Mouse (Mus musculus): Measurements from ENCODE around the gene Pmpca.

The Pmpca gene

DNA sequence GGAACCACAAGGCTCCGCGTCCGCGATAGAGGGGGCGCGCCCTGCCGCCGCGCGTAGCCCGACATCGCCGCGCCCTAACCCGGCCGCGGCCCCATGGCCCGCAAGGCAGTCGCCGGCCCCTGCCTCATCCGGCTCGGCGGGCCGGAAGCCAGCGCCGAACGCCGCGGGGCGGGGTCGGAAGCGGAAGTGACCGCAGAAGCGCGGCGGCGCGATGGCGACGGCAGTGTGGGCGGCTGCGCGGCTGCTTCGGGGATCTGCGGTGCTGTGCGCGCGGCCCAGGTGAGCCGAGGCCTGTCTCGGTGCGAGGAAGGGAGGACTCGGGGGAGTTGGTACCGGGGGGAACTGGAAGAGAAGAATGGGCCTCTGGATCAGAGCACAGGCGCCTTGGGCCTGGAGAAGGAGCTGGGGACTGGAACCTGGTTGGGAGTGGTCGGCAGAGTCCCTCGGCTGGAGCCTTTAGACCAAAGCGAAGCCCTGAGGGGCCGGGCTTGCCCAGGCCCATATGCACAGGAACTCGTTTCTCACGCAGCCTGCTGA, at the start of gene Pmpca, which contains the start of gene Entr1:
Pmpca (plus strand) TSS at position 186 of the 537 bp plus-strand sequence.
Entr1 (minus strand) TSS at position 163 of the 537 bp plus-strand sequence.
- peak; percentile 49 for DNase-seq (ENCODE audit: low read depth, low spot score)

DNA sequence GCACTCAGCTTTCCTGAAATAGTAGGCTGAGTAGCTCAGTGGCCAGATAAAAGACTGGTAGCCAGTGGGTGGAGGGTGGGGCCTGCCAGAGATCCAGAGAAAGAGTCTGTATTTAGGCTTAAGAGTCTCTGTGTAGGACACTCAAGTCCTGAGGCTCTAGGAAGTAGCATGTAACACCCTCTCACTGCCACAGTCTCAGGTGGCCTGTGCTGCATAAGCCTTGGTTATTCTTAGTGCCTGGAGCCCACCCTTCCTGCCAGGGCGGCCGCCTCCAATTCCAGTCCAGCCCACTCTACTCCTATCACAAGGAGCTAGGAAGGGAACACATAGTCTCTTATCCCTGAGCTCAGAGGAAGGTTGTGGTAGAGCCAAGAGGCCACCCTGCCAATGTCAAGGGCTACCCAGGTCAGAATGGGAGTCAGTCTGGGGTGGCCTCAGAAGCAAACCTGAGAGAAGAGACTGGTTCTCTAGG, 47.6 kb upstream of the Pmpca start:
- no peak for DNase-seq (ENCODE audit: low read depth, low spot score)

DNA sequence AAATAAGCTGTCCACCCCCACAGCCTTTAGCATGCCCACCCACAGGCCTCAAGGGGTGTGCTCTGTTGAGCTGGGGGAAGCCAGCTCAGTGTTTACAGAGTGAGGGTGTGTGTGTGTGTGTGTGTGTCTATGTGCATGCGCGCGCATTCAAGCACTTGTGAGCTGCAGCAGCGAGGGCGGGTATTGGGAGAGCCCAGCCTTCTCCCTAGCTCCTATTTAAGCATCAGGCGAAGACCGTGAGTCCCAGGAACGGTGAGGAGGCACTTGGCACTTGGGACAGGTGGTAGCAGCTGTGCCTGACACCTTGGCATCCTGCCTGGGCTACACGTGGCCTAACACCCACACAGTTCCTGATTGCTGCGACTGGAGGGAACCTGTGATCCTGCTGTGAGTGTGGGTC, 47.1 kb upstream of the Pmpca start:
- DNase-seq (ENCODE audit: low read depth, low spot score) = no peak

DNA sequence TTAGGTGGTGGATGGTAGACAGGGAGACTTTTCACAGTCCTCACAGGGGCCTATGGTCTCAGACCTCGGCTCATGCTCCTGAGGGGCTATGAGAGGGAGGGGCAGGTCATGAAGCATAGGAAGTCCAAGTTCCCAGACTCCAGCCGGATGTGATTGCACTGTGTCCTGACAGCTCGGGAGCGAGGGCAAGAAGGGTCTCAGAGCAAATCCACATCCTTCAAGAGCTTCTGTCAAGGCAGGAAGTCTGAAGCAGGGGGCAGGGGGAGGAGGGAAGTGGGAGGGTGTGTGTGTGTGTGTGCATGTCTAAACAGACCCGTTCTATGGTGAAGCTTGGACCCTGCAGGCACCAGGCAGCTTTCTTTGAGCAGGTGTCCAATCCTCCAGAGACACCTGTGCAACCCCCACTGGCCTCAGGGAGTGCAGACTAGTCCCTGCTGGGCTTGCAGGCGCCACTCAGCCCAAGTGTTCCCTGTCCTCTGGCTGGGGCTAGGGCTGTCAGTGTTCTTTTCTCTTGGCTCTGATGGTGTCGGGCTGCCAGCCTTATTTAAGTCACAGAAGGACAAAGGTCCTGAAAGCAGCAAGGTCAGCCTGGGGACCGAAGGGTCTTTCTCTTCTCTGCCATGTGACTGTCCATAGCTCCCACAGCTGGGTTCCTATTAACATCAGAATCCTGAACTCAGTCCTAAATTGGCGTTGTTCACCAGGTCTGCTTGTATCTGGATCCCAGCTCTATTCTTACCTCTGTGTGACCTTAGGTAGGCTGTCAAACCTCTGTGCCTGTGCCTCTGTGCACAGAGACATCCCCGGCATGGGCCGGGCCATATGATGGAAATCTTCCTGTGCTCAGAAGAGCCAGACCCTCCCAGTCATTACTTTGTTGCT, 46.3 kb upstream of the Pmpca start:
- DNase-seq (ENCODE audit: low read depth, low spot score) = no peak

DNA sequence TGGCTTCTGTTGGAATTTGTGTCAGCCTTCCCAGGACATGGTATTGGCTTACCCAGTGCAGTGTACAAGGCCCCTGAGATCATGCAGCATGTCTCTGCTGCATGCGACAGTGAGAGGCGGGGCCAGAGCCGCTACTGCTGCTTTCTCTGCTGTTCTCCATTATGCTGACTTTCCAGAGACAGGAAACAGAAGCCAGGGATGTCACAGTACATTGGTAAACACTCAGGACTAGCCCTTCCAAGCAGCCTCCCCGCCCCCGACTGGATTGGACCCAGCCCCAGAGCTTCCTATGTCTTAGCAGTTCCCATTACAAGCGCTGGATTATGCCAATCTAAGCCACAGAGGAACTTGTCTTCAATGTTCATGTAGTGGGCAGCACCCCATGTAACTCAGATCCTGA, 40.9 kb upstream of the Pmpca start:
- DNase-seq (ENCODE audit: low read depth, low spot score) = no peak

DNA sequence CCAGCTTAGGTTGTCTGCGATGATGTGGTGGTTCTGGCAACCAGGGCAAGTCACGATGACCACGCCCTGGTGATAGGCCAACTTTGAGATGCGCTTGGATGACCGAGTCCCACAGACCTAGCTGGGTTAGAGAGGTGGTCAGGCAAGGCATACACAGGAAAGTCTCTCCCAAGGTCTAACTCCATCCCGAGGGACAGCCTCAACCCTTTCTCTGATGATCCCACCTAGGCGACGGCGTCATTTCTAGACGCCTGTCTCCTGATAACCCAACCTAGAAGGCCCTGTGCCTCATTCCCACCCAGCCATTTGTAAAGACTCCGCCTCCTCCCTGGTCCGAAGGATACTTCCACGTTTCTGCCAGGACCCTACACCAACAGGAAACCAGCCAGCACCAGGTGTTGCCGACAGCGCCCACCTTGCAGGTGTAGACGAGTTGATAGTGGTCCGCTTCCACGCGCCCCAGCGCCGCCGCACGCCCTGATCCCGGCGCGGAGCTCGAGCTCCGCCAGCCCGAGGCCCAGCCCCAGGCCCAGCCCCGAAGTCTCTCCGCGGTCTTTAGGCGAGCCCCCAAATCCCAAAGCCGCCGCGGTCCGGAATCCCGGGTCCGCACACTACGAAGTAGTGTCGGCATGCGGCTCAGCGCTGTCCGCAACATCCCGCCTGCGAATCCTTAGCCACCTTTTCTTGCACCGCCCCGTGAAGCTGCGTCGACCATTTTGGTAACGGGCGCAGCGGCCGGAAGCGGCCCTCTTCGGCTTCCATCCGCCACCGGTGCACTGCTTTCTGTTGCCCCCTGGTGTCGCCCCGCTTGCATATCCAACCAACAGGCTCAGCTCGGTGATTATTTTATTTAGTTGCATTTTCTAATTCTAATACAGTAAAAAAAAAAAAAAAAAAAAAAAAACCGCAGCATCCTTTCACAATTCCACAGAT, 37.5 kb upstream of the Pmpca start, which contains the start of gene Dnlz:
Dnlz (minus strand) TSS at position 753 of the 933 bp plus-strand sequence.
- DNase-seq (ENCODE audit: low read depth, low spot score) = peak; percentile 77

DNA sequence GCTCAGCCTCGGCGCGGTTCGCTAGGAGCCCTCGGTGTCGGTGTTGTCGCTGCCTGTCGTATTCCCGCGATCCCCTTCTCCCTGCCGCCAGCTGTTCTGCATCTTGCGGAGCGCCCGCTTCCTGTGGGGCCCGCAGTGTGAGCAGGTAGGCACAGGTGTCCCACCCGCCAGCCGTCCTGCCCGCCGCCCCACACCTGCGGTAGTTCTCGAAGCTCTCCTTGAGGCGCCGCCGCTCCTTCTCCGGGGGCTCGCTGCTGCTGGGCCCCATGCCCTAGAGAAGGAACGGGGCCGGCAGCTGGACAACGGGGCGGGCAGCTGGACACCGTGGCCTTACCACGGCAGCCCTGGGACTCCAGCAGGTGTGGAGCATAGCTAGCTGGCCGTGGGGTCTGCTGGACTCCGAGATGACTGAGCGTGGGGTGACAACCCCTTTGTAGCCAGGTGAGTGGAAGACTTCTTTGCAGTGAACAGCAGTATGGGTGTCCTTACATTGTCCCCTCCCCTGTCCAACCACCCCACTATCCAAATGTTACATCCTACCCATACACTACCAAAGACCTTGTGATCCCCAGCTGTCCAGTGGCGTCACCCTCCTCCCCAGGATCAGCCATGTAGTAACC, 36.7 kb upstream of the Pmpca start:
- no peak for DNase-seq (ENCODE audit: low read depth, low spot score)

DNA sequence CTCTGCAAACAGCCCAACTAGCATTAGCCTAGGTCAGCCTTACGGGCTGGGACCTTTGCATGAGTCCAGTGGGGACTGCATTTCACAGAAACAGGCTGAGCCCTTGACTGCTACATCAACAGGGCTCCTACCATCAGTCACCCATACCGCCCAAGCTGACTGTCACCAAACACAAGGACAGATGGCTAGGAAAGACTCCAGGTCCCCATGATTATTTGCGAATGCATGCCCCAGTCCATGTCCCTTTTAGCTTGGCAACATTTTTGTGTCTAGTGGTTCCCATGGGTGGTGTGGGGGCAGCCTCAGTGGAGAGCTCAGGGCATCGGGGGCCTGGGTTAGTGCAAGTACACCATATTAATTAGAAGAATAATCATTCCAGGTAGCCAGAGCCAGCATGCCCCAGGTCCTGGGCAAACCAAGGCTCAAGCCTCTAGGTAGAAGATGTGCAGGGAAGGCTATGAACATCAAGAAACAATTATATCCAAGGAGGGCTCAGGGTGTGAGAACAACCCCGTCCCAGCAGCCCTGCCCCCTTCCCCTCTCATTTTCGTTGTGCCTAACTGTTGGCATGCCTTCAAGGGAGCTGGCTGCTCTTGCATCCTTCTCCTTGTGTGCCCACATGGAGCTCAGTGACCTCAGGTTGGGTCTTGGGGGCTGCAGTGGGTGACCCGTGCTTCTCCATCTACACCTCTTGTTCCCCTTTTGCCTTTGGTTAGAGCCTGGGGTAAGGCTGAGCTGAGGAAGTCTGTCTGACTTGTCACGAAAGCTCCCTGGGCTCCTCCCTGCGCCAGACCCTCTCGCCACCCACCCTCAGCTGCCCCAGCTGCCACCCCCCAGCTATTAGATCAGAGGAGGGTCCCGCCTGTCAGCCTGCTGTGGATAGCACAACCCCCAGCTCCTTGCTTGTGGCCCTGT, 35.8 kb upstream of the Pmpca start:
- no peak for DNase-seq (ENCODE audit: low read depth, low spot score)

DNA sequence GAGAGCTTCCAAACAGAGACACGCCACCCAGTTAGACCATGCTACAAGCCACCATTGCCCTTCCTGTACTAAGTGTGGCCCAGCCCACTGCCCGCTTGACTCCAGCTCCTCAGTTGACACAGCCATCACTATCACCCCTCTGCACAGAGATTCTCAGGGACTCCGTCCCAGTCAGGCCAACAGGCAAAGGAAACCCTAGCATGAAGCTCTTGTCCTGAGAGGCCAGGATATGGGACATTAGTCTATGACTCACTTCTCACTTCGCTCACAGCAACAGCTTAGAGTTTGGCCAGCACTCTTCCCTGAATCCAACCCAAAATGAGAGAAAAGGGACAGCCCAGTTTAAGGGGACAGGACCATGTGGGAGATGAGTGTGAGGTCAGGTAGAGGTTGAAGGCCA, 34.7 kb upstream of the Pmpca start:
- DNase-seq (ENCODE audit: low read depth, low spot score) = no peak

DNA sequence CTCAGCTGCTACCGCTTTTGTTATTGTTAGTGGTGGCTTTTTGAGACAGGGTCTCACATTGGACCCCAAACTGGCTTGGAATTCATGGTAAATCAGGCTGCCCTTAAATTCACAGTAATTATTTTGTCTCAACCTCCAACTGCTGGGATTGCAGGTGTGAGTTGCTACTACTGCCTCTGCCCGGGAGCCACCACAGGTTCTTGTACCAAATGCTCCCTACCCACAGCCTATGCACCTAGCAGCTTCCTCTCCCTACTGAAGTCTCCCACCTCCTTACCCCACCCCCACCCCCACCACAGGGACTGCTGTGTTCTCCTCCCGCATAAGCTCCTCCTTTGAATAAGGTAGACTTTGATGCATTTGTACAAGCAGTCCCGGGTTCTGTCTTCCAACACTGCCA, 32.9 kb upstream of the Pmpca start:
- DNase-seq (ENCODE audit: low read depth, low spot score) = no peak

DNA sequence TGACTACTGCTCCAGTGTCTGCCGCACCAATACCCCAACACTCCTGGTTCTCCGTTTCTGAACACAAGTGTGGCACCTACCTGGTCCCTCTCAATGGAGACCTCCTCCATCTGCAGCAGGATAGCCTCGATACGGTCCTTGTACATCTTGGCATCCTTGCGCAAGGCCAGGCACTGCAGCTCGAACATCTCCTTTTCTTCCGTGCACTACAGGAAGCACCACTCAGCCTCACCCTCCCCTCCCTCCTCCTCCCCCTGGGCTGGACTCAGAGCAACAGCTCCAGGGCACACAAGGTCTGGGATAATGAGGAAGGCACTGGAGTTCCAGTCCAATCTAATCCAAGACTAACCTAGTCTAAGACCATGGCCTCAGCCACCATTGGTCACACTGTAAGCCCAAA, 32.5 kb upstream of the Pmpca start:
- DNase-seq (ENCODE audit: low read depth, low spot score) = no peak

DNA sequence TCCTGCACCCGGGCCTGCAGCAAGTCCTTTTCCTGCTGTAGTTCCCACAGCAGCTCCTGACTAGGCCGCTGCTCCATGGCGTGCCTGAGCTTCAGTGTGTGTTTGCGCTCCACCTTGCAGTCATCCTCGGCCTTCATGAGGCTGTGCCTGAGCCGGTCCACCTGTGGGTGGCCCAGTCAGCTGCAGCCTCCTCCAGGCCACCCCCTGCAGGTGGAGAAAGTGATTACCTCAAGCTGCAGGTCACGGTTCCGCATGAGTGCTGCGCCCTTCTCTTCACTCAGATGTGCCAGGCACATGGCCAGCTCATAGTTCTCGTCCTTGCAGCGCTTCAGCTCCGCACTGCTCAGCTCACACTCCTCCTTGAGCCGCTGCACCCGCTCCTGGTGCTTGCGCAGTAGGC, 31.7 kb upstream of the Pmpca start:
- no peak for DNase-seq (ENCODE audit: low read depth, low spot score)

DNA sequence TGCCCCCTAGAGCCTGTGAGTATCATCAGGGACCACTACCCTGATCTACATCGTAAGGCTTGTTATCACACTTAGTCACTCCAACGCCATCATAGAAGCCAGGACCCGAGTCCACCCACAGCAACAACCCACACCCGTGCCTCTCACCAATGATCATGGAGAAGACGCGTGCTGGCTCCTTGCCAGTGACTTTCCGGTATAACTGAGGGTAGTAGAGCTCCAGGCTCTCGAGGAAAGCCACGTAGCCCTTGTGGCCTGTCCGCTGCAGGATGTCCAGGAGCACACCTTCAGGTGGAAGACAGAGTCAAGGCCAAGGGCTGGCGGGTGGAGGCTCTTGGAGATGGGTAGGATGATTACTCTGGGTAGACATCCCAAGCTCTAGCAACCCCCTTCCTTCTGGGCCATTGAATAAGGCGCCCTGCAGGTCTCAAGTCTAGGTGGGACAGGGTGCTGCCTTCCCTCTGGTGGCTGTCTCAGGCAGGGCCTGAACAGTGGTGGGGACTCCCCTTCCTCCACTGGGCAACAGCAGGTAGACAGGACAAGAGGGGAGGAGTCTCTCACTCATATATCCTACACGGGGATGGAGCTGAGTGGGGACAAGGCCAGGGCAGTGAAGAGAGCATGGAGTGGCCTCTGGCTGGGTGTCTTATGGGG, 30.3 kb upstream of the Pmpca start:
- DNase-seq (ENCODE audit: low read depth, low spot score) = no peak

DNA sequence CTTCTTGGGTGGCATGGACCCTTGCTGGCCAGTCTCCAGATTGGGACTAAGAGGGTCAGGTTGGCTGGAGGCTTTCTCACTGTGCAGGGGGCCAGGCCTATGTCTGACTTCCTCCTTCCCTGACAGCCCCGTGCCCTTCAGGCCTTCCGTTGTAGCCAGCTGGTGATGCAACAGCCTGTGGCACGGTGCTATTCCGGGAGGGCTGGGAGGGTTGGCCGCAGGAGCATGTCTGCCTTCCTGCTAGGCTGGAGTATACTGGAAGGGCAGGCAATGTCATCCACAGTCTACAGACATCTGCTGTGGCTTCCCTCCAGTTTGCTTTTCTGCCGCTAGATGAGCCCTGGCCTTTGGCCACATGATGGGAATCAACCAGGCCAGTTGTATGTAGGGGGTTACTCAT, 29.2 kb upstream of the Pmpca start:
- DNase-seq (ENCODE audit: low read depth, low spot score) = no peak

DNA sequence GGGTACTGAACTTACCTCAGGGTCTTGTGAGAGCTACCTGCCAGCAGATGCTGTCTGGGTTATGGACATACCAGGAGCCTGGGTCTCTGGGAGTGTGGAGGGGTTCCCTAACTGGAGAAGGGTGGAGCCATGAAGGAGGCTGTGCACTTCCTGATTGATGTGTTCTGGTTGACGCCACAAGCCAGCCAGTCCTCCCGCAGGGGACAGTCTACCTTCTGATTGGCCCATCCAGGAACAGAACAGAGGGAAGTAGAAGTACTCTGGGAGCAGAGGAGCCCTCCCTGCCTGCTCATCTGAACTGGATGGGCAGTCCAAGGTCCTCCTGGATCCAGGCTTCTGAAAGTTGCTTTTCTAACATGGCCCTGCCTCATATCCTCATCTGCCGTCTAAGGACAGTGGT, 28.4 kb upstream of the Pmpca start, which contains the start of gene Card9:
Card9 (minus strand) TSS at position 147 of the 400 bp plus-strand sequence.
- no peak for DNase-seq (ENCODE audit: low read depth, low spot score)

DNA sequence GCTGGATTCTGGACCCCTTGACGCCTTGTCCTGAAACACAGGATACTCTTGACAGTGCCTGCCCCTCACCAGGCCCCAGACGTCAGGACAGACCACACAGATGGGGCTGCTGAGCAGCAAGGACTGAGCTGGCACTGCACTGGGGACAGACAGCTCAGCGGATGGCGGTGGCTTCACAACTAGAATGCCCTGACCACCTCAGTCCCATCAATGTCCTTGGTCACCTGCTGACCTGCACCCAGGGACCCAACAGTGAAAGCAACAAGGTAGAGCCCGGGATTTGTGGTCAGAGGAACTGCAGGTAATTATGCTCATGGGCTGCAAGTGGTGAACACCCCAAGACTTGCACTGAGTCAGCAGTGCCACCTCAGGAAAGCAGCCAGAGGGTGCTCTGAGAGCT, 26.1 kb upstream of the Pmpca start:
- no peak for DNase-seq (ENCODE audit: low read depth, low spot score)

DNA sequence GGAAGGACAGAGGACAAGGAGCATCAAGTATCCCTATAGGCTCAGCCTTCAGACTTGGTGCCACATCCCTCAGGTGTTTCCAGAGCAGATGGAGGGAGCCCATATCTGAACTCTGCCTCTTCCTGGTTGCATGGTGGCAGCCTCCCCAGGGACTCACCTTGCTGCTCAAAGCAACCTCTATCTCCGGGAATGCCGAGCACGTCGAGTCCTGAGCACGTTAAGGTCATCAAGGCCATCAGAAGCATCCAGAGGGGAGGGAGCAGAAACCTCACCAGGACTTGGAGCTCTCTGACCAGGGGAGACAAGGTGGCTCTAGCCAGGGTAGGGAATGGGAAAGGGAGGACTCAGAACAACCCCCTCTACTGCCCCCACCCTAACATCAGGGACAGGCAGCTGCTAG, 25.7 kb upstream of the Pmpca start:
- no peak for DNase-seq (ENCODE audit: low read depth, low spot score)

DNA sequence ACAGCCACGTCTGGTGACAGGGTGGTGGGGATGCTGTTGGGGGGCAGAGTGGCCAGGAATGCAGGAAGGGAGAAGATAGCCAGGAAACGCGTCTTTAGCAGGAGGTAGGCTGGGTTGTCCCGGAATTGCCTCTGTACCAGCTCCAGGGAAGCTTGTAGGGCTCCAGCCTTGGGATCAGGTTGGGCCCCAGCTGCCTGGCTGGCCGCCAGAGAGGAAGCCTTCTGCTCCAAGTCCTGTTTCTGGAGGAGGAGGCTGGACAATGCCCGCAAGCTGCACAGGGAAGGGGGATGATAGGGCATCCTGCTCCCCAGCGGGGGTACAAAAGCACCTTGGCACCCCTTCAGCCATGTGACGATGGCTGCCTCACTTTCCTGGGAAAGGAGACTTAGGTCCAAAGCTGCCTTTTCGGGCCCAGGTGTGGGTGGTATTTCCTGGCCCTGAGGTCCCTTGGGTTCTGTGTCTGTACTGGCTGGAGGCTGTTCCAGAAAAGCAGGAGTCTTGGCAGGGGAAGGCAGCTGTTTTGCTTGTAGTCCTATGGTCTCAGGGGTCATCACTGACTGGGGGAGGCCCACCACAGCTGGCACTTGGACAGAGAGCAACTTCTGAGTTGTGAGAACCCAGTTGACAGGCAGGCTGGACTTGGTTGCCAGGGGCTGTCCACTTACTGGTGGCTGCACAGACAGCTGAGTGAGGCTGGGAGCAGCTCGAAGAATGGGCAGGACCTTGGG, 24.2 kb upstream of the Pmpca start:
- DNase-seq (ENCODE audit: low read depth, low spot score) = no peak

DNA sequence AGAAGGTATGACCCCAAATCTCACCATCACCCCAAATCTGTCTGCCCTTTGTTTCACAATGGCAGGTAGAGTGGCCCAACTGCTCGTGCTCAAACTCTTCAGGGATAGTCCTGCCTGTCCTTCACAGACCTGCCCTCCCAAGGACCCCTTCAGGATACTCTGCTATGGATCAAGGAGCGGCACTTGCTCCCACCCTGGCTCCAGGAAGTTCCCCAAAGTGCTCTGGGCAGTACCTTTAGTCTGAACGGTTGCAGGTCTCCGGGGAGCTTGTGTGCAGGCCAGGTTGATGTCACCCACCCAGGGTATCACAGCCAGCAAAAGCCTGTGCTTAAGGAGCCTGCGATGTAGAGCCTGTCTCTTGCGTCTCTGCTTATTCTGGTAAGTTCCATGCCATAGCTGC, 21.2 kb upstream of the Pmpca start:
- no peak for DNase-seq (ENCODE audit: low read depth, low spot score)
